Comparison of ENCODE assay signal across 24 mouse cellular contexts in the genomic region with DNA sequence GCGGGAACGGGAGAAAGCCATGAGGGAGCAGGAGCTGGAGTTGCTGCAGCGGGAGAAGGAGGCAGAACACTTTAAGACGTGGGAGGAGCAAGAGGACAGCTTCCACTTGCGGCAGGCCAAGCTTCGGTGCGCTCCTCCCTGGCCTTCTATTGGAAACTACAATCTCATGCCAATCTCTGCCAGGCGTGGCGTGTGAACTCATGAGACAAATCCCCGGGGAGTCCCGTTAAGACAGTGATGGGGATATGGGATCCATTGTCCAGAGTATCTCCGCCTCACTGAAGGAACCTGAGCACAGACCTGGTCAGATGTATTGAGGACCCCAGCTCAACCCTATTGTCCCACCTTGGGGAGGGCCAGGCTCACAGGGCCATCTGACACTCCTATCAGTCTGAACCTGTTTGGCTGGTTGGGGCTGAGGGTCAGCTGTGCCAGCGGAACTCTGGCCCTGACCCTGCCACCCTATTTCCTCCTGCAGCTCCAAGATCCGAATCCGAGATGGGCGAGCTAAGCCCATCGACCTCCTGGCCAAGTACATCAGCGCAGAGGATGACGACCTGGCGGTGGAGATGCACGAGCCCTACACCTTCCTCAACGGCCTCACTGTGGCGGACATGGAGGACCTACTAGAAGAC. TPM values are rescaled to one million over a fixed set of nuclear protein-coding genes. Genes with fewer than 3 reads are reported as not detected.
A peak's percentile ranks its signal among the peaks of the same experiment; 100 is the strongest.
DNase-seq lines count a peak whose midpoint lies in the region; ATAC-seq lines count a peak whose summit lies in the region.
"Had no signal": no experiment of that assay in that cellular context is flagged by ENCODE, and none has a peak within 500 bp of the region (broad histone marks: within the 10 kb centered on the region; RNA-seq: fewer than 3 reads in every experiment).

No protein-coding gene starts in this region.

- H3K9ac ChIP-seq in kidney, embryonic 14.5 days (ENCODE audit: low read depth, low read length) = peak overlapping the region; percentile 12; the same call in 1 of the 2 replicates
- H3K9ac ChIP-seq in kidney, embryonic 16.5 days (replicated peaks; ENCODE audit: low read length) = no peak overlapping the region
- H3K9ac ChIP-seq in midbrain, embryonic 14.5 days (replicated peaks; ENCODE audit: low read length) = no peak overlapping the region
- no peak overlapping the region for H3K9ac ChIP-seq in limb, embryonic 15.5 days
- H3K9ac ChIP-seq: embryonic facial prominence, embryonic 12.5 days; forebrain, embryonic 15.5 days; heart, embryonic 12.5 days; neural tube, embryonic 12.5 days had no signal

- H3K27ac ChIP-seq in kidney, embryonic 14.5 days (ENCODE audit: low read depth, low read length) = no peak overlapping the region
- H3K27ac ChIP-seq in kidney, embryonic 16.5 days (ENCODE audit: low read length) = no peak overlapping the region
- H3K27ac ChIP-seq in midbrain, embryonic 10.5 days (replicated peaks) = no peak overlapping the region
- H3K27ac ChIP-seq in midbrain, embryonic 14.5 days (replicated peaks; ENCODE audit: low read depth, low read length) = no peak overlapping the region
- no peak overlapping the region for H3K27ac ChIP-seq in limb, embryonic 15.5 days
- H3K27ac ChIP-seq: embryonic facial prominence, embryonic 12.5 days; forebrain, embryonic 15.5 days; hindbrain, embryonic 10.5 days; intestine, embryonic 15.5 days; neural tube, embryonic 12.5 days had no signal

- peaks cover 58% of the 10 kb centered on the region for H3K36me3 ChIP-seq in kidney, embryonic 14.5 days (ENCODE audit: control insufficient read depth, insufficient read depth, low read length)
- peaks cover 52% of the 10 kb centered on the region for H3K36me3 ChIP-seq in kidney, embryonic 16.5 days (ENCODE audit: insufficient read depth, low read length)
- peaks cover 70% of the 10 kb centered on the region for H3K36me3 ChIP-seq in midbrain, embryonic 10.5 days
- H3K36me3 ChIP-seq in midbrain, embryonic 14.5 days (ENCODE audit: control insufficient read depth, insufficient read depth, low read length) = peaks cover 60% of the 10 kb centered on the region
- peaks cover 64% of the 10 kb centered on the region for H3K36me3 ChIP-seq in limb, embryonic 15.5 days

- H3K4me3 ChIP-seq in kidney, embryonic 14.5 days (ENCODE audit: low read length) = no peak overlapping the region
- H3K4me3 ChIP-seq in kidney, embryonic 16.5 days (ENCODE audit: low read length) = no peak overlapping the region
- peak overlapping the region; percentile 98; the same call in 1 of the 2 replicates for H3K4me3 ChIP-seq in midbrain, embryonic 10.5 days
- no peak overlapping the region for H3K4me3 ChIP-seq in midbrain, embryonic 14.5 days (replicated peaks; ENCODE audit: low read depth, low read length)
- H3K4me3 ChIP-seq in limb, embryonic 15.5 days = 0 out of 2 replicates have a peak overlapping the region, but pooled peaks have one; percentile 99
- H3K4me3 ChIP-seq: embryonic facial prominence, embryonic 12.5 days; intestine, embryonic 15.5 days had no signal

- DNase-seq in cerebellum, adult 9-10 months = peak; percentile 54
- DNase-seq in cerebellum, postnatal 25 days = no peak
- DNase-seq in midbrain, embryonic 10.5 days (ENCODE audit: low spot score) = no peak
- no peak for DNase-seq in midbrain, embryonic 14.5 days
- DNase-seq: adrenal gland, adult 8-10 months; cerebellum, postnatal 10 days; heart, postnatal 10 days; kidney, adult 8-10 months; kidney, postnatal 4 days; lung, postnatal 4 days; retina, postnatal 1 day; thymus, postnatal 14 days had no signal

- H3K9me3 ChIP-seq in kidney, embryonic 14.5 days (ENCODE audit: control insufficient read depth, low read length) = no peaks in the 10 kb centered on the region
- H3K9me3 ChIP-seq in kidney, embryonic 16.5 days (ENCODE audit: low read length) = no peaks in the 10 kb centered on the region
- no peaks in the 10 kb centered on the region for H3K9me3 ChIP-seq in midbrain, embryonic 10.5 days (replicated peaks)
- H3K9me3 ChIP-seq in midbrain, embryonic 14.5 days (ENCODE audit: control insufficient read depth, low read length) = no peaks in the 10 kb centered on the region
- no peaks in the 10 kb centered on the region for H3K9me3 ChIP-seq in limb, embryonic 15.5 days
- H3K9me3 ChIP-seq: embryonic facial prominence, embryonic 12.5 days; forebrain, embryonic 15.5 days; heart, embryonic 12.5 days; hindbrain, embryonic 10.5 days; intestine, embryonic 15.5 days; neural tube, embryonic 12.5 days had no signal

- no peak overlapping the region for H3K4me2 ChIP-seq in kidney, embryonic 14.5 days (replicated peaks; ENCODE audit: low read depth, low read length)
- no peak overlapping the region for H3K4me2 ChIP-seq in kidney, embryonic 16.5 days (replicated peaks; ENCODE audit: low read depth, low read length)
- H3K4me2 ChIP-seq in midbrain, embryonic 14.5 days (ENCODE audit: low read length) = no peak overlapping the region
- no peak overlapping the region for H3K4me2 ChIP-seq in limb, embryonic 15.5 days
- H3K4me2 ChIP-seq: forebrain, embryonic 15.5 days; midbrain, embryonic 11.5 days had no signal

- no peak for ATAC-seq in kidney, embryonic 14.5 days (ENCODE audit: low FRiP score, low TSS enrichment)
- ATAC-seq in kidney, embryonic 16.5 days (ENCODE audit: low FRiP score, low TSS enrichment) = no peak
- ATAC-seq in midbrain, embryonic 14.5 days (ENCODE audit: low FRiP score, low TSS enrichment) = no peak
- ATAC-seq in limb, embryonic 15.5 days (ENCODE audit: insufficient number of reproducible peaks, low FRiP score, low TSS enrichment, low read depth) = no peak
- ATAC-seq: CD4-positive, CD25-positive, alpha-beta regulatory T cell, adult 4 months; forebrain, embryonic 15.5 days; hindbrain, embryonic 16.5 days; intestine, embryonic 15.5 days had no signal

- H3K27me3 ChIP-seq in kidney, embryonic 14.5 days (ENCODE audit: control insufficient read depth, insufficient read depth, low read length) = no peaks in the 10 kb centered on the region
- no peaks in the 10 kb centered on the region for H3K27me3 ChIP-seq in kidney, embryonic 16.5 days (ENCODE audit: insufficient read depth, low read length)
- no peaks in the 10 kb centered on the region for H3K27me3 ChIP-seq in midbrain, embryonic 10.5 days (ENCODE audit: low read depth, poor library complexity, severe bottlenecking)
- H3K27me3 ChIP-seq in midbrain, embryonic 14.5 days (ENCODE audit: control insufficient read depth, insufficient read depth, low read length) = no peaks in the 10 kb centered on the region
- no peaks in the 10 kb centered on the region for H3K27me3 ChIP-seq in limb, embryonic 15.5 days
- H3K27me3 ChIP-seq: embryonic facial prominence, embryonic 12.5 days; forebrain, embryonic 15.5 days; heart, embryonic 12.5 days; intestine, embryonic 15.5 days; neural tube, embryonic 12.5 days had no signal

- WGBS in kidney, embryonic 14.5 days = 94% methylated on average over 23 of the region's 23 CpGs
- 91% methylated on average over 23 of the region's 23 CpGs for WGBS in kidney, embryonic 16.5 days
- WGBS in midbrain, embryonic 10.5 days = 95% methylated on average over 23 of the region's 23 CpGs
- 92% methylated on average over 23 of the region's 23 CpGs for WGBS in midbrain, embryonic 14.5 days
- 91% methylated on average over 23 of the region's 23 CpGs for WGBS in limb, embryonic 15.5 days

- peaks cover 14% of the 10 kb centered on the region for H3K4me1 ChIP-seq in kidney, embryonic 14.5 days (ENCODE audit: control insufficient read depth, insufficient read depth, low read length)
- H3K4me1 ChIP-seq in kidney, embryonic 16.5 days (ENCODE audit: insufficient read depth, low read length) = peaks cover 28% of the 10 kb centered on the region
- H3K4me1 ChIP-seq in midbrain, embryonic 10.5 days = peaks cover 44% of the 10 kb centered on the region
- peaks cover 15% of the 10 kb centered on the region for H3K4me1 ChIP-seq in midbrain, embryonic 14.5 days (ENCODE audit: control insufficient read depth, insufficient read depth, low read length)
- H3K4me1 ChIP-seq in limb, embryonic 15.5 days = peaks cover 39% of the 10 kb centered on the region

RNA-seq across cellular contexts. Expression of a gene that starts 2.4 kb away (rescaled TPM):
- 21.4 and 29.6 TPM in 2 replicates for polyA plus RNA-seq in kidney, embryonic 14.5 days (2014; fragmentation: Nextera tagmentation; extraction: Ambion mirVana)
- 42.3 and 43.2 TPM in 2 replicates for polyA plus RNA-seq in kidney, embryonic 16.5 days (2015; fragmentation: Nextera tagmentation; extraction: Ambion mirVana)
- polyA plus RNA-seq in midbrain, embryonic 10.5 days (2016; fragmentation: Nextera tagmentation; extraction: Ambion mirVana) = 53.5 and 53.6 TPM in 2 replicates
- 22.6 and 22.8 TPM in 2 replicates for polyA plus RNA-seq in midbrain, embryonic 14.5 days (2014; fragmentation: Nextera tagmentation; extraction: Ambion mirVana)
- 37.3 and 39.3 TPM in 2 replicates for polyA plus RNA-seq in limb, embryonic 15.5 days (2015; fragmentation: Nextera tagmentation; extraction: Ambion mirVana)

RNA-seq across cellular contexts. Expression of a gene that starts 5.3 kb away (rescaled TPM):
- 8.7 and 10.1 TPM in 2 replicates for polyA plus RNA-seq in kidney, embryonic 14.5 days (2014; fragmentation: Nextera tagmentation; extraction: Ambion mirVana)
- 19.7 and 20.2 TPM in 2 replicates for polyA plus RNA-seq in kidney, embryonic 16.5 days (2015; fragmentation: Nextera tagmentation; extraction: Ambion mirVana)
- polyA plus RNA-seq in midbrain, embryonic 10.5 days (2016; fragmentation: Nextera tagmentation; extraction: Ambion mirVana) = 2.9 and 3.3 TPM in 2 replicates
- polyA plus RNA-seq in midbrain, embryonic 14.5 days (2014; fragmentation: Nextera tagmentation; extraction: Ambion mirVana) = 2.9 and 3.7 TPM in 2 replicates
- 11.9 and 12.8 TPM in 2 replicates for polyA plus RNA-seq in limb, embryonic 15.5 days (2015; fragmentation: Nextera tagmentation; extraction: Ambion mirVana)

RNA-seq across cellular contexts. Expression of a gene that starts 19.8 kb away (rescaled TPM):
- 0.05 and 0.07 TPM in 2 replicates for polyA plus RNA-seq in kidney, embryonic 14.5 days (2014; fragmentation: Nextera tagmentation; extraction: Ambion mirVana)
- polyA plus RNA-seq in kidney, embryonic 16.5 days (2015; fragmentation: Nextera tagmentation; extraction: Ambion mirVana) = 0.09 TPM in 2 replicates
- polyA plus RNA-seq in midbrain, embryonic 10.5 days (2016; fragmentation: Nextera tagmentation; extraction: Ambion mirVana) = not detected in 2 replicates
- polyA plus RNA-seq in midbrain, embryonic 14.5 days (2014; fragmentation: Nextera tagmentation; extraction: Ambion mirVana) = not detected in 2 replicates
- 0.04 and 0.07 TPM in 2 replicates for polyA plus RNA-seq in limb, embryonic 15.5 days (2015; fragmentation: Nextera tagmentation; extraction: Ambion mirVana)
- polyA plus RNA-seq: embryonic facial prominence, embryonic 12.5 days; forebrain, embryonic 15.5 days; heart, embryonic 12.5 days; hindbrain, embryonic 10.5 days; hindbrain, embryonic 16.5 days; intestine, embryonic 15.5 days; neural tube, embryonic 12.5 days had no signal

RNA-seq across cellular contexts. Expression of a gene that starts 27.0 kb away (rescaled TPM):
- 115 and 119 TPM in 2 replicates for polyA plus RNA-seq in kidney, embryonic 14.5 days (2014; fragmentation: Nextera tagmentation; extraction: Ambion mirVana)
- 90.6 and 94.5 TPM in 2 replicates for polyA plus RNA-seq in kidney, embryonic 16.5 days (2015; fragmentation: Nextera tagmentation; extraction: Ambion mirVana)
- 102 and 115 TPM in 2 replicates for polyA plus RNA-seq in midbrain, embryonic 10.5 days (2016; fragmentation: Nextera tagmentation; extraction: Ambion mirVana)
- polyA plus RNA-seq in midbrain, embryonic 14.5 days (2014; fragmentation: Nextera tagmentation; extraction: Ambion mirVana) = 30.6 and 36.5 TPM in 2 replicates
- 86.0 and 89.9 TPM in 2 replicates for polyA plus RNA-seq in limb, embryonic 15.5 days (2015; fragmentation: Nextera tagmentation; extraction: Ambion mirVana)

RNA-seq across cellular contexts. Expression of a gene that starts 30.5 kb away (rescaled TPM):
- 25.4 and 60.7 TPM in 2 replicates for polyA plus RNA-seq in kidney, embryonic 14.5 days (2014; fragmentation: Nextera tagmentation; extraction: Ambion mirVana)
- 62.9 and 63.9 TPM in 2 replicates for polyA plus RNA-seq in kidney, embryonic 16.5 days (2015; fragmentation: Nextera tagmentation; extraction: Ambion mirVana)
- polyA plus RNA-seq in midbrain, embryonic 10.5 days (2016; fragmentation: Nextera tagmentation; extraction: Ambion mirVana) = 55.0 and 60.8 TPM in 2 replicates
- 102 and 132 TPM in 2 replicates for polyA plus RNA-seq in midbrain, embryonic 14.5 days (2014; fragmentation: Nextera tagmentation; extraction: Ambion mirVana)
- polyA plus RNA-seq in limb, embryonic 15.5 days (2015; fragmentation: Nextera tagmentation; extraction: Ambion mirVana) = 44.8 and 48.1 TPM in 2 replicates

Comparison
In these comparisons a context has a peak if more than half of its experiments do, and no peak if none do; other contexts are left out.
1. H3K4me3 ChIP-seq: peak in midbrain, embryonic 10.5 days (single experiment) and limb, embryonic 15.5 days (single experiment); none in kidney, embryonic 14.5 days (single experiment), kidney, embryonic 16.5 days (single experiment) and midbrain, embryonic 14.5 days (single experiment).